Mouse (Mus musculus): ENCODE results near the gene Tmem259. TPM values are rescaled to one million over a fixed set of nuclear protein-coding genes. Genes with fewer than 3 reads are reported as not detected.

Tmem259 gene
- total RNA-seq (2018; cell fraction: chromatin; rRNA removed), result 100 to 1,000 TPM in 21 of 26 experiments, 10 to 100 TPM in 5; 84.6 to 188 (median 132) TPM
- 10 to 100 TPM; 33.9 to 69.6 (median 55.1) TPM for total RNA-seq (2018; cell fraction: cytosol; rRNA removed)
- 100 to 1,000 TPM in 19 of 26 experiments, 10 to 100 TPM in 7; 57.2 to 171 (median 117) TPM for total RNA-seq (2018; cell fraction: nucleus; rRNA removed)
- polyA plus RNA-seq (2018), result 37.3 to 67.6 TPM (median 52.3 TPM) in 3 replicates

DNA sequence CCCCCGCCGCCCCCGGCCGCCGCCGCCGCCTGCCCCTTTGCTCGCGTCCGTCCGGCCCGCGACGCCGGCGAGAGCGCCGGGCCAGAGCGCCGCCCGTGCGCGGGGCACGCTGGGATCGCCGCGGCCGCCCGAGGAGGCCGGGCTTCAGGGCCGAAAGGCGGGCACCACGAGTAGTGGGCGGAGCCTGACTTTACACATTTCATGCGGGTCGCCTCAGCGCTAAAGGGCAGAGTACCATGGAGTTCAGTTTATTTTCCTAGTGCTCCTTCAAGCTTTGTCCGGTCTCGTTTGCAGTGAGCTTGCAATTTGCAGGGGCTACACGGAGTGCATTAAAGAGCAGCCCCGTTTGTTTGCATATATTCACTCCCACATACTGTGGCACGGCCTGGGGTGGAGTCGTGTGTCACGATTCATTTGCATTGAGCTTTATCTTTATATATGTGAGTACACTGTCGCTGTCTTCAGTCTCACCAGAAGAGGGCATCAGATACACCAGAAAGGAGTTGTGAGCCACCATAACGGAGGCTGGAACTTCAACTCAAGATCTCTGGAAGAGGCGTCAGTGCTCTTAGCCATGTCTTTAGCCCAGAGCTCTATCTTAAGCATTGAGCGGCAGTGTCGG lies at the start of gene Tmem259:
Gene Tmem259, minus strand, starts transcription at position 136 of the 622 bp plus-strand sequence.
- peaks cover 45% of the 10 kb centered on the region for H3K79me2 ChIP-seq (ENCODE audit: inconsistent target)
- H3K36me3 ChIP-seq (ENCODE audit: inconsistent target), result peaks cover 3% of the 10 kb centered on the region; the same call in 1 of the 2 replicates
- peak within 1 kb of the TSS; percentile 74 for H3K4me3 ChIP-seq (ENCODE audit: inconsistent target)
- H3K27ac ChIP-seq, result peak within 1 kb of the TSS; percentile 93
- WGBS (ENCODE audit: missing documents), result 0% methylated on average over 27 of the region's 49 CpGs

- 13% methylated on average over 5 of the region's 5 CpGs for WGBS (ENCODE audit: missing documents)
- peak overlapping the region; percentile 89 for H3K27ac ChIP-seq
- H3K4me3 ChIP-seq (ENCODE audit: inconsistent target), result no peak overlapping the region
- peaks cover 29% of the 10 kb centered on the region for H3K79me2 ChIP-seq (ENCODE audit: inconsistent target)
- peaks cover 67% of the 10 kb centered on the region for H3K36me3 ChIP-seq (ENCODE audit: inconsistent target)
Measured at GRCm38 (mm10) chr10:80032799-80033480, 48.8 kb upstream of the Tmem259 start.

- WGBS (ENCODE audit: missing documents), result 86% methylated on average over 16 of the region's 17 CpGs
- Histone ChIP-seq H3K27ac (no peak overlapping the region), H3K36me3 (ENCODE audit: inconsistent target) (peaks cover 69% of the 10 kb centered on the region)
Measured at GRCm38 (mm10) chr10:80030736-80031135, 46.6 kb upstream of the Tmem259 start.

DNA sequence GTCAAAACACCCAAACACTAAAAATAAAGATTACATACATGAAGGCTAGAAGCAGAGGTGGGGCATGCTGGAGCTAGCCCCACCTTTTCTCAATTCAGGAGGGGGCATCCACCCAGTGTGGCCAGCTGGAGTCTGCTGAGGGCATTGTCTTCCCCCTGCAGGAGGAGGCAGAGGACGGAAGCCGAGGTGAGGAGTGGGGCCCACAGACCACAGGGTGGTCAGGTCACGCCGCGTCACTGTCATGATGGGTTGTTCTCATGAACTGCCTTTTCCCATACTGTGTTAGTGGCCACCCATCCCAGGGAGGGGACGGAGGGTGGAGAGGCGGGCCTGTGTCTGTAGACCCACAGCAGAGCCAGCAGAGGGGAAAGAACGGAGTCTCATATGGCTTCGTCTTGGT lies 46.1 kb upstream of the Tmem259 start:
- 74% methylated on average over 7 of the region's 9 CpGs for WGBS (ENCODE audit: missing documents)
- Histone ChIP-seq H3K27ac (no peak overlapping the region), H3K4me3 (ENCODE audit: inconsistent target) (no peak overlapping the region), H3K36me3 (ENCODE audit: inconsistent target) (peaks cover 69% of the 10 kb centered on the region), H3K79me2 (ENCODE audit: inconsistent target) (peaks cover 46% of the 10 kb centered on the region)

More at GRCm38 (mm10) chr10:80030736-80031135, 46.6 kb upstream of the Tmem259 start:
- H3K79me2 ChIP-seq (ENCODE audit: inconsistent target), result peaks cover 40% of the 10 kb centered on the region
- no peak overlapping the region for H3K4me3 ChIP-seq (ENCODE audit: inconsistent target)

DNA sequence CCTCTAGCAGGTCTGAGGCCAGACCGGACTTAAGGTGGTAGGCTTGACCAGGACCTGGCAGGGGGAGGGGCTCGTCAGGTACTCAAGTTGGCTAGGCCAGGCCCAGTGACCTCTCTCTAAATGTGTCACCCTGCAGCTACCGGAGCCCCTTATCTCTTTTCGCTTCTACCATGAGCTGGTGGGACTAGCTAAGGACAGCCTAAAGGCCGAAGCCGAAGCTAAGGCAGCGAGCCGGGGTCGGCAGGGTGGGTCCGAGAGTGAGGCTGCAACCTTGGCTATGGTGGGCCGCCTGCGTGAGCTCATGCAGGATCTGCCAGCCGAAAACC lies 44.4 kb upstream of the Tmem259 start:
- Histone ChIP-seq H3K36me3 (ENCODE audit: inconsistent target) (peaks cover 80% of the 10 kb centered on the region), H3K79me2 (ENCODE audit: inconsistent target) (peaks cover 63% of the 10 kb centered on the region), H3K4me3 (ENCODE audit: inconsistent target) (no peak overlapping the region), H3K27ac (no peak overlapping the region)
- 93% methylated on average over 9 of the region's 13 CpGs for WGBS (ENCODE audit: missing documents)

DNA sequence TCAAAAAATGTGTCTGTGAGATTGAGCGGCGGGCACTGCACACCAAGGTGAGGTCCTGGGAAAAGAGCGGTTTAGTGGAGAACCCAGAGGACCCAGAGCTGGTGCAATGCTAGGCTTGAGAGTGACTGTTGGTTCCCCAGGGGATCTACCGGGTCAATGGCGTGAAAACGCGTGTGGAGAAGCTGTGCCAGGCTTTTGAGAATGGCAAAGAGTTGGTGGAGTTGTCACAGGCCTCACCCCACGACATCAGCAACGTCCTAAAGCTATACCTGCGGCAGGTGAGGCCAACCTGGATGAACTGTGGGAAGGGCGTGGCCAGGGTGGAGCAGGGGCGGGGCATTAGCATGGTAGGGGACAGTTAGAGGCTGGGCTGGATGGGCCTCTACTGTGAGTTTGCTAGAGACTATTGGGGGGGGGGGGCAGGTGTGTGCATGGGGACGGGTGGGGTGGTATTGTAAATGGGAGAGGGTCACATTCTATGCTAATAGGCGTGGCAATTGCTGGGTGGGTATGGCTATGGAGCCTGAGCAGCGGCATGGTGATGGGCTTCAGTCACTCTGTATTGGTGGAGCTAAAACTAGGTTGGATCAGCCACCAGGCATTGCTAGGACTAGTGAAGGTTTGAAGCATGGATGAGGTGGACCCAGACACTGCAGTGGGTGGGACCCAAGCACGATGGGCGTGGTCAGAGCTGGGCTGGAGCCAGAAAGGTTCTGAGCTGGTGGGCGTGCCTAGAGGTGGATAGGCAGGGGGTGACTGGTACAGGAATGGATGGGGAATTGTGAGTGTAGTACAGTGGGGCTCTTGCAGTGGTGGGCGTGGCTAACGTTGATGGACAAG lies 43.8 kb upstream of the Tmem259 start:
- Histone ChIP-seq H3K27ac (no peak overlapping the region), H3K36me3 (ENCODE audit: inconsistent target) (peaks cover 86% of the 10 kb centered on the region), H3K4me3 (ENCODE audit: inconsistent target) (no peak overlapping the region), H3K79me2 (ENCODE audit: inconsistent target) (peaks cover 69% of the 10 kb centered on the region)
- 91% methylated on average over 19 of the region's 20 CpGs for WGBS (ENCODE audit: missing documents)

DNA sequence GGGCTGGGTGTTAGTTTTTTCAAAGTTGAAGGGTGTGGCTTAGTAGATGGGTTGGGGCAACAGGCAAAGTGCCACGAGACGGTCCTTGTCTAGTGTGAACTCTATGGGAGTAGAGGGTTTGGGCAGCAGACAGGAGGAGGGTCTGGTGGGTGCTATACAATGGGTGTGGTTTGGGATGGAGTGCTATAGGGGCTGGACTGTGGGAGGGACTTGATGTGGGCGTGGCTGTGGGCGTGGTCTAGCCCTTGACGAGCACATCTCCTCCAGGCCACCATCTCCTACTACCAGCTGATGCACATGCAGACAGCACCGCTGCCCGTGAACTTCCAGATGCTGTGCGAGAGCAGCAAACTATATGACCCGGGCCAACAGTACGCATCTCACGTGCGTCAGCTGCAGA lies 41.8 kb upstream of the Tmem259 start:
- peaks cover 95% of the 10 kb centered on the region for H3K36me3 ChIP-seq (ENCODE audit: inconsistent target)
- WGBS (ENCODE audit: missing documents), result 71% methylated on average over 10 of the region's 12 CpGs
- no peak overlapping the region for H3K4me3 ChIP-seq (ENCODE audit: inconsistent target)
- H3K79me2 ChIP-seq (ENCODE audit: inconsistent target), result peaks cover 89% of the 10 kb centered on the region
- no peak overlapping the region for H3K27ac ChIP-seq

GRCm38 (mm10) chr10:80025463-80025862 lies 41.3 kb upstream of the Tmem259 start:
- Histone ChIP-seq H3K4me3 (ENCODE audit: inconsistent target) (no peak overlapping the region), H3K27ac (peak overlapping the region; percentile 79; the same call in 1 of the 2 replicates), H3K36me3 (ENCODE audit: inconsistent target) (peaks cover 95% of the 10 kb centered on the region), H3K79me2 (ENCODE audit: inconsistent target) (peaks cover 93% of the 10 kb centered on the region)
- 94% methylated on average over 10 of the region's 10 CpGs for WGBS (ENCODE audit: missing documents)

- no peak overlapping the region for H3K4me3 ChIP-seq (ENCODE audit: inconsistent target)
Measured at GRCm38 (mm10) chr10:80025044-80025347, 40.9 kb upstream of the Tmem259 start.

DNA sequence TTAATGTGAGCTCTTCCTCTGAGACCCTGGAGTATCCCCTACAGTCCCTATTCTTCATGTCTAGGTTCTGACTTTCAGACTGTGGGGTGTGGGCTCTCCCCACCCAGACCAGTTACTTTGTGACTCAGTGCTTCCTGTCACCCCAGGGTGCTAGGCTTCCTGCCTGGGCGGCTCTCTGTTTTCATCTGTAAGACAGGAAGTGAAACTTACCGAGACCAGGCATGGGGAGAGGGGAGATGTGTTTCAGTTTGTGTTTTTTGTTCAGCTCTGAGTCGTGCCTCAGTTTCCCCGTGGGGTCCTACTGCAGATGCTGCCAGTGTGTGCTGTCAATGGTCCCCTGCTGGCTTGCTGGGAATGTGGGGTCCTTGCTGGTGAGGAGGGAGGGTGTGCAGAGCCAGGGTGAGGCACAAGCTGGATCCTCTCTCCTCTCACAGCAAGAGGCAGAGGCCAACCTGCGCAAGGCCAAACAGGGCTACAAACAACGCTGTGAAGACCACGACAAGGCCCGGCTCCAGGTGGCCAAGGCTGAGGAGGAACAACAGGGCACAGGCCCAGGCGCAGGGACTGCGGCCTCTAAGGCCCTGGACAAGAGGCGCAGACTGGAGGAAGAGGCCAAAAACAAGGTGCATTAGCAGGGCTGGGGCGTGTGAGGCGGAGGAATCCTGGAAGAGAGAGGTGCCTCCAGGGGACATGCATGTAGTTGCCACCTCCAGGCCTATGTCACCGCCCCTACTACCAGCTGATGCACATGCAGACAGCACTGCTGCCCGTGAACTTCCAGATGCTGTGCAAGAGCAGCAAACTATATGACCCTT lies 40.3 kb upstream of the Tmem259 start:
- Histone ChIP-seq H3K79me2 (ENCODE audit: inconsistent target) (peaks cover 98% of the 10 kb centered on the region), H3K4me3 (ENCODE audit: inconsistent target) (no peak overlapping the region), H3K27ac (peak overlapping the region; percentile 79), H3K36me3 (ENCODE audit: inconsistent target) (peaks cover 93% of the 10 kb centered on the region)
- WGBS (ENCODE audit: missing documents), result 50% methylated on average over 15 of the region's 15 CpGs

More at GRCm38 (mm10) chr10:80025044-80025347, 40.9 kb upstream of the Tmem259 start:
- H3K79me2 ChIP-seq (ENCODE audit: inconsistent target), result peaks cover 93% of the 10 kb centered on the region
- H3K27ac ChIP-seq, result peak overlapping the region; percentile 79
- peaks cover 93% of the 10 kb centered on the region for H3K36me3 ChIP-seq (ENCODE audit: inconsistent target)
- 70% methylated on average over 4 of the region's 4 CpGs for WGBS (ENCODE audit: missing documents)

GRCm38 (mm10) chr10:80023758-80024157 lies 39.6 kb upstream of the Tmem259 start:
- Histone ChIP-seq H3K36me3 (ENCODE audit: inconsistent target) (peaks cover 91% of the 10 kb centered on the region), H3K4me3 (ENCODE audit: inconsistent target) (no peak overlapping the region), H3K79me2 (ENCODE audit: inconsistent target) (peaks cover 100% of the 10 kb centered on the region), H3K27ac (peak overlapping the region; percentile 79)
- WGBS (ENCODE audit: missing documents), result 56% methylated on average over 5 of the region's 5 CpGs

GRCm38 (mm10) chr10:80022806-80023205 lies 38.7 kb upstream of the Tmem259 start:
- 0 out of 2 replicates have a peak overlapping the region, but pooled peaks have one; percentile 79 for H3K27ac ChIP-seq
- H3K4me3 ChIP-seq (ENCODE audit: inconsistent target), result no peak overlapping the region
- WGBS (ENCODE audit: missing documents), result 83% methylated on average over 8 of the region's 8 CpGs
- H3K79me2 ChIP-seq (ENCODE audit: inconsistent target), result peaks cover 100% of the 10 kb centered on the region
- H3K36me3 ChIP-seq (ENCODE audit: inconsistent target), result peaks cover 81% of the 10 kb centered on the region

- Histone ChIP-seq H3K4me3 (ENCODE audit: inconsistent target) (no peak overlapping the region), H3K27ac (0 out of 2 replicates have a peak overlapping the region, but pooled peaks have one; percentile 4), H3K36me3 (ENCODE audit: inconsistent target) (peaks cover 75% of the 10 kb centered on the region), H3K79me2 (ENCODE audit: inconsistent target) (peaks cover 100% of the 10 kb centered on the region)
- 27% methylated on average over 12 of the region's 12 CpGs for WGBS (ENCODE audit: missing documents)
Measured at GRCm38 (mm10) chr10:80022164-80022563, 38.0 kb upstream of the Tmem259 start.

DNA sequence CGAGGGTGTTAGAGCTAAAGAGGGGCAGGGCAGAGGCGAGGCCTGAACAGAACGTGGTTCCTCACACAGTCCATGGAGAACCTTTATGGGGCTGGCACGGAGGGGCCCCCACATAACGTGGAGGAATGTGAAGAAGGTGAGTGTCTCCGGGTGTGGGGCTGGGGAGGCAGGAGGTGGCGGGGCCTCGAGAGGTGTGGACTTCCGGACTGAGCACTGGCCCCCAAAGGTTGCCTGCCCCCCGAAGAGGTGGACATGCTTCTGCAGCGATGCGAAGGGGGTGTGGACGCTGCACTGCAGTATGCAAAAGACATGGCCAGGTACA lies 37.2 kb upstream of the Tmem259 start:
- peaks cover 66% of the 10 kb centered on the region for H3K36me3 ChIP-seq (ENCODE audit: inconsistent target)
- H3K27ac ChIP-seq, result no peak overlapping the region
- peaks cover 98% of the 10 kb centered on the region for H3K79me2 ChIP-seq (ENCODE audit: inconsistent target)
- WGBS (ENCODE audit: missing documents), result 73% methylated on average over 13 of the region's 13 CpGs
- H3K4me3 ChIP-seq (ENCODE audit: inconsistent target), result no peak overlapping the region
